Mouse (Mus musculus) left cerebral cortex, postnatal 4 days (tissue): ENCODE results near the gene Ppfia3. TPM values are rescaled to one million over a fixed set of nuclear protein-coding genes. Genes with fewer than 3 reads are reported as not detected.

Experiments
- DNase-seq: peaks from one replicate; pipeline ENCODE4 v3.0.0-alpha.2; 2022
- intact Hi-C: fragments of 180-260 bp; cut with DNase I; formaldehyde crosslinking; loops from one replicate; pipeline ENCODE4 v1.15.1; 2025
- total RNA-seq, 2 experiments: library from RNA; stranded (reverse); gene quantifications; 2 replicates each; pipeline ENCODE4 v1.2.3; 2021

Gene Ppfia3
- total RNA-seq, 2 experiments from 2014 or later, result 106 to 108 TPM

DNA sequence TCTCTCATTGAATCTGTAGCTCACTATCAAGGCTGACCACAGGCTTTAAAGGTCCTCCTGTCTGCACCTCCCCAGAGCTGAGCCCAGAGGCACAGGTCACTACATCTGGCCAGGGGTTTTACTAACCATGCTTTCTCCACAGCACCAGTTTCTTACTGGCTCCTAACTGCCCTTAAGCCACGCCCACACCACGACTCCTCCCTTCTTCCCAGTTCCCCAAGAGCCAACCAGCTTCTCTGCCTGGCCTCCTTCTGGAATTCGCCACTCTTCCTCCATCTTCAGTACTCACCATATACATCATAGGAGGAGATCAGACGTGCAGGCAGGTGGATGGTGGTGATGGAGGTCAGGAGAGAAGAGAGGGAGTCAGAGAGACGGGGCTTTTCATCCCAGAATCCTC, 13.8 kb downstream of the Ppfia3 start:
- intact Hi-C loops, result no loop called here
- DNase-seq, result no peak

DNA sequence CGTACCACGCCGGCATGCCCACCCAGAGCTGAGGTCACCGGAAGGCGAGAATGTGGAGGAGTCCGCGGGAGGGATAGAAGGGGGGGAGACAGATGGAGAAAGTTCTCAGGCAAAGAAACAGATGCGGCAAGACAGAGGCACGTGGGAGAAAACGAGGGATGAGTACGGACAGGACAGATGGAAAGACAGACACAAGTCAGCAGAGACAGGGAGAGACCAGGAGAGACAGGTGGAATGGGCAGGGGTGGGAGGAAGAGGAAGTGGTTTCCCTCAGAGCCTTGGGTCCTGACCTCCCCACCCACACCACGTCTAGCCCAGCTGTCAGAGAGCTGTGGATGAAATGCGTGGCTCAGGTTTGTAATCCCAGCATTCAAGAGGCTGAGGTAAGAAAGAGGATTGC, 19.9 kb downstream of the Ppfia3 start:
- intact Hi-C loops, result no loop called here
- DNase-seq, result no peak

DNA sequence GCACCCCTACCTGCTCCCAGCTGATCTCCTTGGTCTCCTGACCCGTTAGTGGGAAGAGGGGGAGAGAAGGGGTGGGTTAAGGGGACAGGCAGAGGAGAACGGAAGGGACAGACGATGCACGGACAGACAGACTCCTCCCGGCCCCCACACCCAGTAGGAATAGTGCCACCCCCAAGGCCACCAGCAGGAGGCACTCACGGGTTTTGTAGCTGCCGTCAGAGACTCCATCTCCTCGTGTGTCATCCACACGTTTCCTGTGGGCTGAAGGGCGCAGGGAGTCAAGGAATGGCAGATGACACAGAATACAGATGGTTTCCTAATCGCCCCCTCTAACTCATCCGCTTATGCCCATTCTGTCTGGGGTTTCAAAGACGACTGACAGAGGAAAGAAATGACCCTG, 23.3 kb downstream of the Ppfia3 start:
- intact Hi-C loops, result no loop called here
- DNase-seq, result no peak

DNA sequence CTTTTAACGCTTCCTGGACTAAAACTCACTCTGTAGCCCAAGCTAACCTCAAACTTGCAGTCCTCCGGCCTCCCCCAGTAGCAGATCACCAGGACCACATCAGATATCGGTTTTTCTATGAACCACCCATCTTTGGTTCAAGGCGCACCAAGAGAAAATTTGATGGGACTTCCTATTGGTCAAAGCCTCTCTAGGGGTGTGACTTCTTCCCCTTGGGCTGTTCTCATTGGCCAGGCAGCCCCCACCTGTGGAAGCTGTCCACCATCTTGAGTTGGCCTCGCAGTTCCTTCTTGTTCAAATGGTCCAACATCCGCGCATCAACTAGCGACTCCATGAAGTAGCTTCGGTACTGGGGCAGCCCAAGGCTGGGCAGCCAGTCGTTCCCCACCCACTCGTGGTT, 24.7 kb downstream of the Ppfia3 start:
- intact Hi-C loops, result no loop called here
- DNase-seq, result no peak

DNA sequence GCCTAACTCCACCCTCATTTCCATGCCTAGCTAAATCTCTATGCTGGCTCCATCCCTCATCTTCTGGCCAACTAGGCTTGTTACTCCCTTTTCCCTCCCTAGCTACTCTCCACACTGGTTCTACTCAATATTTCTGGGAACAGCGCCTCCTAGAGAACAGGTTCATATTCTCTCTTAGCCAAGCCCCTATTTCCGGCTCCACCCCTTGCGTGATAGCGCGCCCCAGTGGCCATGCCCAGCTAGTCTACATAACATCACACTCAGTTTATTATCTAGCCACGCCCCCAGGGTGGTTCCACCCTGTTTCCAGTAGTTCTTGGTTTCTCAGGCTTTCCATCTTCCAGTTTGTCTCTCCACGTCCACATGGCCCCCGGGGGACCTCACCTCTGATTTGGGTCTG, 25.5 kb downstream of the Ppfia3 start:
- peak; percentile 87 for DNase-seq
- intact Hi-C loops, result no loop called here

DNA sequence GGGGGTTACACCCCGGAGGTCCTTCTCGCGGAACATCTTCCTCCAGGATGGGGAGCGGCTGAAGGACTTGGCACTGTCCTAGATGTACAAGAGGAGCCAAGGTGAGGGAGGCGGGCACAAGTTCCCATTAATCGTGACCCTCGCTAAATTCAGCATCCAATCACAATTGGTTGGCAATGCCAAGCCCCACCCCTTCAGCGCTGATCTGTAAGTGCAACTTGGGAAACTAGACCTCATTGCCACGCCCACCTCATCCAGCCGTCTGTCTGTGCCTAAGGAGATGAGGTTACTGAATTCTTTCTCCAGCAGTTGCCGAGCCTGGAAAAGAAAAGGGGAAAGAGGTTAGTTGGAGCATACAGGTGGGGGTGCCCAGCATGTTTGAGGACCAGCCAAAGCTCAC, 26.1 kb downstream of the Ppfia3 start:
- DNase-seq, result peak; percentile 36

DNA sequence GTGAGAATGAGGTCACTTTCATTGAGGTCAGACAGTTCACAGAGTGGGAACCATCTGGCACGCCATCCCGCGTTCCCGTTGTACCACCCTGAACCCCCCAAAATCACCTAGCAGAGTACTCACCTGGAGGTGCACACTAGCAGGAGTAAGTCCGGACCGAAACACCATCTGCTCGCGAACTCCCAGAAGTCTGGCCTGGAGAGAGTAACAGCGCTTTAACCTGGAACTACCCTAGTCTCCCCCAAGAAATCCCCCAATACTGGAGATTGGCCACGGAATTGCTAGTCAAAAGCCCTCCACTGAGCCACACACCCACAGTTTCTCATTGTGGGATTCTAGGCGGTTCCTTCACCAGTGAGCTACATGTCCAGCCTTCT, 26.8 kb downstream of the Ppfia3 start:
- intact Hi-C loops, result no loop called here
- no peak for DNase-seq

More for the DNA sequence above, 26.1 kb downstream of the Ppfia3 start:
- intact Hi-C loops, result no loop called here

DNA sequence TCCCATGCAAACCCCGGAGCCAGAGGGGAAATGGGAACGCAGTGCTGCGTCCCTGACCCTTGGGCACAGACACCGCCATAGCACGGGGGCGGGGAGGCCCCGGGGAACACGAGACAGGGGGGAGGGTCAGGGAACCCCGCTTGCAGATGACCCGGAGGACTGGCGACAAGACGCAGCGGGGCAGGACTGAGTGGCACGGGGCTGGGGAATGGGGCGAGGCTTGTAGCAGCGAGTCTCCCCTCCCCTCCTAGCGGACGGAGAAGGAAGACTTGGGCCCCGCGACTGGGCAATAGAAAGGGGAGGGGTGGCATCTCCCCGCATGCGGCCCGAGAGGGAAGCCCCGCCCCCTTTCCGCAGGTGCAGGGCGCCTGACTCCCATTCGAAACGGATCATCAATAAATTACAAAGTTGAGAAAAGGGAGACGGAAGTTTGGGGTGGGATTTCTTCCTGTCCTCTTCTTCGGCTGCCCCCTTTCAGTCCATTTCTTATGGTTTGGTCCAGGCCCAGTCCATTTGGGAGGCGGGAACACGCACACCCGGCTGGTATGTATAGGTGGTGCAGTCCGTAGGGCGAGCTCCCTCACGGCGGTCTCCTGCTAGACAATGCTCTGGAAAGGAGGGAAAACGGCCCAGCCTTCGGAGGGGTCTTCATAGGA, 27.3 kb downstream of the Ppfia3 start:
- intact Hi-C loops, result no loop called here
- peak; percentile 84 for DNase-seq

DNA sequence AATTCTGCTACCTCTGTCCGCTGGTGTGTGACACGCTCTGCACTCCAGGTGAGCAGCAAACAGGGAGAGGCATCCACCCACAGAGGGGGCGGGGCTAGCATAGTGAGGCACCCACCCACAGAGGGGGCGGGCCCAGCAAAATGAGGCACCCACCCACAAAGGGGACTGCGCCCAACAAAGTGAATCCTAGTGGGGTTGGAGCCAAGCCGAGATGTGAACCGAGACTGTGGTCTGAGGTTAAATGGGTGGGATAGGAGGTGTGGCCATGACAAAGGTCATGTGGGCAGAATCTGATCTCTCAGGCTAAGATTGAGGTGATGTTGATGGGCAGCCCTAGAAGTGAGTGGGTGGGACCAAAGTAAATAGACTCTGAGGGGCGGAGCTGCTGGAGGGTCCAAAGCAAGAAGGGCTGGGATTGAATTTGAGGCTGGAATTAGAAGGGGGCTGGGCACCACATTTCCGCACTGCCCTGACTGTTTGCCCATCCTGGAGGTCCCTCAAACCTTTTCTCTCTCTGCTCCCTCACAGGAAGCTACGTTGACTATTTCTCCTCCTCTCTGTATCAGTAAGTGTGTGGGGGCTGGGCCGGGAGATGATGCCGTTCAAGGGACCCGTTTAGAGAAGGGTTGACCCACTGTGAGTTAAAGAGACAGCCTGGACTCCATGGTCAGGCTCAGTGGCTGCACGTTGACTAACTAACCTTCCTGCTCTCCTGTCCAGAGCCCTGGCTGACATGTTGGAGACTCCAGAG, 28.5 kb downstream of the Ppfia3 start:
- intact Hi-C loops, result no loop called here

DNA sequence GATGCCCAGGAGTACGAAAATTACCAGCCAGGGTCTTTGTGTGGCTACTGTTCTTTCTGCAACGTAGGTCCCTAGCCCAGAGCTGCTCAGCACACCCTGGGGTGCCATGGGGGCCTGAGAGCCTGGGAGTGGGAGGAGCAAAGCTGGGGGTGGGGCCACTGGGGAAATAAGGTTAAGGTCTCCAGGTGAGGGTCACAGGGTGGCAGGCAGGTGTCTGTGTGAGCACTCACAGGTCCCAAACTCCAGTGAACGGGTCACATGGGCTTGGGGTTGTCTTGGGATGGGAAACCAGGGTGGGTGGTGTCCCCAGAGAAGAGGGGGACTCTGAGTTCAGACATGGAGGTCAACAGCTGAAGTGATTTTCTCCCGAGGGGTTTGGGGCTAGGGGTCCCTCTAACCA, 29.4 kb downstream of the Ppfia3 start:
- intact Hi-C loops, result no loop called here
- DNase-seq, result no peak

More for the DNA sequence above, 28.5 kb downstream of the Ppfia3 start:
- peak; percentile 29 for DNase-seq

DNA sequence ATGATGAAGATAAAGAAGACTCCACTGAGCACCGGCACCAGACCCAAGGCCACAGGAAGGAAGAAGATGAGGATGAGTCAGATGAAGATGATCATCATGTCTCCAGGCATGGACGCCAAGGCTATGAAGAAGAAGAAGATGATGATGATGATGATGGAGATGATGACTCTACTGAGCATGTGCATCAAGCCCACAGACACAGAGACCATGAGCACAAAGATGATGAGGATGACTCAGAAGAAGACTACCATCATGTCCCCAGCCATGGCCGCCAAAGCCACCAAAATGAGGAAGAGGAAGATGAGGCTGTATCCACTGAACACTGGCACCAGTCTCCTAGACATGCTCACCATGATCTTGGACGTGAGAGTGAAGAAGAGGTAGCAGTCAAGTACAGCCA, 30.5 kb downstream of the Ppfia3 start:
- intact Hi-C loops, result no loop called here
- DNase-seq, result no peak

DNA sequence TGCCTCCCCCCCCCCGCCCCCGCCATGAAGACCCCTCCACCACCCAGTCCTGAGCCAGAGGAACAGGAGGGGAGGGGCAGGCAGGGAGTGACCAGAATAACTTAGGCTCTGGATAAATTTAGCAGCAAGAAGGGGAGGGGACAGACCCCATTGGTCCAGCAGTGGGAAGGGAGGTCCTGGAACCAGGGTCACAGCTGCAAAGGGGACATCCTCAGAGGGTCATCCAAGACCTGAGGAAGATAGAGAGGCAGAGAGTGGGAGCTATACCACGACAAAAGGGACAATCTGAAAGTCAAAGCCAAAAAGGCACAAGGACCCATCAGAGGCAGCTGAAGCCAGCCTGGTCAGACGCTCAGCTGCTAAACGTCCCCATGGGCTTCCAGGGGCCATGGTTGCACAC, 31.8 kb downstream of the Ppfia3 start, which contains the start of gene Hrc:
Gene Hrc (plus strand): TSS at position 235 of the 400 bp plus-strand sequence.
- intact Hi-C loops, result no loop called here
- DNase-seq, result no peak

DNA sequence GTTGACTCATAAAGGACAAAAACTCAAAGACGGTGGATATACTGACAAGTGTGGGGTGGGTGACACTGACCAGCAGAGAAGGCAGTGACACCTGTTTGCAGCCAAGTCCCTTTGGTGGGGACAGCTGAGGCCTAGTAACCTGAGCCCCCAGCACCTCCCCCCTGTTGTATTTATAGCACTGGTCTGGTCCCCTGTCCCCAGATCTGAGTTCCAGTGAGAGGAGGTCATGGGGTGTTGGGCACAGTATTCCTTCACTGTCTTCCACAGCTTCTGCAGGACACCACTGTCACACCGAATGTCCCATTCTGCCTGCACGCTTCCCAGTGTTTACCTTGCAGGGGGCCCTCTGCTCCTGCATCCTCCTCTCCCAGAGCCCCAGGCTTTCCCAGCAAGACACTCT, 32.2 kb downstream of the Ppfia3 start:
- no peak for DNase-seq
- intact Hi-C loops, result no loop called here

DNA sequence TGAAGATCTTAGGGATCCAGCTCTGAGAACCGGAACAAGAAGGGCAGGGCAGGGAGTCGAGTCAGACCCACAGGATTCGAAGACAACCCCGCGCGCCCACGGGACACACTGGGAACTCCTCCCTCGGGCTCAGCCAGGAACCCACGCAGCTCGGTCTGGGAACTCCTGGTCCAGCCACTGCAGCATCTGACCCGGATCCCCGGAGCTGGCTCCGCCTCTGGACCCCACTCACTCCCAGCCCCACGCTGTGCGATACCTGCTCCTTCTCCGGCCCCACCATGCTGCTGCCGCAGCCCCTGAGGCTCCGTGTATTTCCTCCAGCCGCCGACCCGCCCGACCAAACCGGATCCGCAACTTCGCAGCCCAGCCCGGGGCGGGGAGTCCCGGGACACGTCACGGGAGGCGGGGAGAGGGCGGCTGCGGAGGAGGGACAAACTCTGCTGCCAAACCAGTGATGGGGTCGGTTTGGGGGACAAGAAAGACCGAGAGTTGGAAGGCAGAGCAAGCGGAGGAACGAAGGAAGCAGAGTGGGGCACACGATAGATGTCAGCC, 33.3 kb downstream of the Ppfia3 start, which contains the start of gene Trpm4:
Gene Trpm4 (minus strand): TSS at position 350 of the 552 bp plus-strand sequence.
- DNase-seq, result peak; percentile 79
- intact Hi-C loops, result no loop called here

DNA sequence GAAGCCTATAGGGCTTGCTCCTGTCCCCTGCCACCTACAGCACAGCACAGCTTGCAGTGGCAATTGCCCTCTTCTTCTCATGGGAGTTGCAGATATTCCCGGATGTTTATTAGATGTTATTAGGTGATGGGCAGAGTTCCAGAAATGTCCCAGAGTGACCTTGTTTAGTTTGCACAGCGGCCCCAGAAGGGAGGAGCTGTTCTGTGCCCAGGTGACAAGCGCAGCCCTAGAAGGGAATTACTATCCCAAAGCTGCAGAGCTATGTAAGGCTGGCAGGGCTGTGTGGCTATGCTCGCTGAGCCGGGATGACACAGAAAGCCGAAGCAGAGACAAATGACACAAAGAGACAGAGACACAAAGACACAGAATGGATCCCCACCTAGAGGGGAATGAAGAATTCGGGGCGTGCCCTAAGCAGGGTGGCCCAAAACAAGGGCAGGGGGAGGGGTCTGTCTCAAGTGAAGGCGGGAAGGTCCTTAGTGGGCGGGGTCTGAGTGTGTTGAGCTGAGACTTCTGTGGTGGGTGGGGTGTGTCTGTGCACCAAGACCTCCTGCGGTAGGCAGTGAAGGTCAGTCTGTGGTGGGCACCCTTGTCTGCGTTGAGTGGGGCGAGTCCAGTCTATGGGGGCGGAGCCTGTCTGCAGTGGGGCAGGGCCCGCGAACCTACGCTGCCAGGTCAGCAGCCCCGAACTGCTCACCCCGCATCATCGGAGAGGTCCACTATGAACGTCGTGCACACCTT, 34.0 kb downstream of the Ppfia3 start:
- intact Hi-C loops, result no loop called here
- DNase-seq, result peak; percentile 37

DNA sequence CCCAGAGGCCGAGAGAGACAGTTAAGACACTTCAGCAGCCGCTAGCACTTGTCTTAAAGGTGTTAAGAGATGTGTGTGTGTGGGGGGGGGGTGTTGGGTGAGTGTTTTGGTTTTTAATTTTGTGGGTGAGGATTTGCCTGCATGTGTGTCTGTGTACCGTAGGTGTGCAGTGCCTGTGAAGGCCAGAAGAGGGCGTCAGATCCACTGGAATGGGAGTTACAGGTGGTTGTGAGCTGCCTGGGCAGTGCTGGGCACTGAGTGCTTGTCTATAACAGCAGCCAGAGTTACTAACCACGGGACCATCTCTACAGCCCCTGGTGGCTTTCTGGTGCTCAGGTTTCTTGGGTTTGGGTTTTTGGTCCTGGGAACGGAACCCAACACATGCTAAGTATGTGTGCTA, 35.3 kb downstream of the Ppfia3 start:
- no peak for DNase-seq
- intact Hi-C loops, result no loop called here

DNA sequence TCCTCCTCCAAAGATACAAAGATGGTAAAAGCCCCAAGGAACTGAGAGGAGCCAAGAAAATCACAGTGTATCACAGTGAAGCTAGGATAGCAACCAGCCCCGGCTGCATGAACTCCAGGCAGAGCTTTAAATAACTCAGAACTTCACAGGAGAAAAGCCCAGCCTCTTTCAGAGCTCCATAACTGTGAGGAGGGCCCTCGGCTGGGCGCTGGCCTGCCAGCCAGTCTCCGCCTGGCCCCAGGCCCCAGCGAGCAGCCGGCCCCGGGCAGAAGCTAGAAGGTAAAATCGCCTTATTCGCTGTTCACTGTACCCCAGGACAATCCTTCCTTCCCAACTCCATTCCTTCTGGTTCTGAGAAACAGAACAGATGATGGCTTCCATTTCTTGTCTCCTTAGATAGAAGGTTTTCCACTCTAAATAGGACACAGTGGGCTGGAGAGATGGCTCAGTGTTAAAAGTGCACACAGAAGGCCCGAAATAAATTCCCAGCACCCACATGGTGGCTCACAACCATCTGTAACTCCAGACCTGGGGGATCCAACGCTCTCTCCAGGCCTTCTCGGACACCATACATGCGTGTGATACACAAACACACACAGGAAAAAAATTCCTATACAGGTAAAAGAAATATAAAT, 37.9 kb downstream of the Ppfia3 start:
- no peak for DNase-seq
- intact Hi-C loops, result no loop called here

DNA sequence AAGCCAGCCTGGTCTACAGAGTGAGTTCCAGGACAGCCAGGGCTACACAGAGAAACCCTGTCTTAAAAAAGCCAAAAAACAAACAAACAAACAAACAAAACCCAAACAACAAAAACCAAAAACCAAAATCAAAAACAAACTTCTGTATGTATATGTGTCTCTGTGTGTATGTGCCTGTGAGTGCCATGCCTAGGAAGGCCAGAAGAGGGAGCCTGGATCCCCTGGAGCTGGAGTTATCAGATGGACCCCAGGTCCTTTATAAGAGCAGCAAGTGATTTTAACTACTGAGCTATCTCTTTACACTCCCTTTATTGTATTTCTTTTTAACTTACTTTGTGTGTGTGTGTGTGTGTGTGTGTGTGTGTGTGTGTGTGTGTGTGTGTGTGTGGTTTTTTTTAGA, 41.0 kb downstream of the Ppfia3 start:
- intact Hi-C loops, result no loop called here
- DNase-seq, result no peak

DNA sequence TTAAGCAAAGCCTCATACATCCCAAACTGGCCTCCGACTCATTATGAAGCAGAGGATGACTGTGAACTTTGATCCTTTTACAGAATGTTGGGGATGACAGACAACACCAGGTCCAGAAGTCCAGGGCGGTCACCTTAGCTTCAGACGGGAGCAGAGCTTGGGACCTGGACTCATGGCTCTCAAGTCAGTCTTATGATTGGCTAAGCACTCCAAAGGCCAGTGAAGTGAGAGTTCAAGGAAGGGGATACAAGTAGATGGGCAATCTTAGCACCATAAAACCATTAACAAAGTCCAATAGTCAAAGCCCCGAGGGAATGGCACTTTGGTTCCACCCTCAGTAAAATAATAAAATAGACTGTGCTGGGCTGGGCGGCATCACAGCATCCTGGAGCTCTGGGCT, 43.8 kb downstream of the Ppfia3 start:
- no peak for DNase-seq
- intact Hi-C loops, result no loop called here

DNA sequence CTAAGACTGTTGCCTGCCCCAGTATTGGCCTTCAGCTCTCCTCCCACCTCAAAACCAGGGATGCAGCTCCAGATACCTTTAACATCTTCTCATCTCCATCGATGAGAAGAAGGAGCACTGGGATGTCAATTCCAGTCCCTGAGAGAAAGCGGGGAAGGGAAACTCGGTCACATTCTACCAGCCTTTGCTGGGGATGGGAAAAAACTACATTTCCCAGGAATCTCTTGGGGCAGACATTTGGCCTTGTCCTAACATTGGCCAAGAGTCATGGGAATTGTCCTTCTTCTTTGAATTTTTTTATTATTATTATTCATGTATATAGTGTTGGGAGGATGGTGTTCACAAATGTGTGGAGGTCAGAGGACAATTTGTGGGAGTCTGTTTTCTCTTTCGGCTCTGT, 44.6 kb downstream of the Ppfia3 start:
- DNase-seq, result no peak
- intact Hi-C loops, result no loop called here

DNA sequence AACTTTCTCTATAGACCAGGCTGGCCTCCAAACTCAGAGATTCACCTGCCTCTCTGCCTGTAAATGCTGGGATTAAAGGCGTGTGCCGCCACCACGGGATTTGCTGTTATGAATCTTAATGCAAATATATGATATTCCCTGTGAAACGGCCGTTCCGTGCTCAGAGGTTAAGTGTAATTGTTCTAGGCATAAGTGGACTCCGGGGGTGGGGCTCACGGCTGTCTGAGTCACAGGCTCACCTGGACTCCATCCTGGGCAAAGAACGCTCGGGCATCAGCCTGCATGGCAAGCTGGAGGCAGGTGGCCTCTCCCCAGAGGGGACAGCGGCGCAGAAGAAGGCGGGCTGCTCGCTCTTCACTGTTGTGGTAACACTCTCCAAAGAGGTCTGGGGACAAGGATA, 50.3 kb downstream of the Ppfia3 start:
- intact Hi-C loops, result no loop called here
- no peak for DNase-seq
